Mouse (Mus musculus) MEL (cell line): ENCODE measurements around the gene Plagl2. TPM values are rescaled to one million over a fixed set of nuclear protein-coding genes. Genes with fewer than 3 reads are reported as not detected.
A peak's percentile ranks its signal among the peaks of the same experiment; 100 is the strongest.

Source experiments
- DNase-seq: peaks from one replicate; pipeline ENCODE4 v3.0.0; 2011; ENCODE audit warnings: low read depth, low spot score
- H3K27ac ChIP-seq: 2 replicates; pipeline ENCODE4 v1.5.1; 2012; ENCODE audit warnings: low read depth, mild to moderate bottlenecking, control low read depth, low read length, moderate library complexity; ENCODE audit not compliant: control insufficient read depth
- H3K27me3 ChIP-seq, 2 experiments: fragments of 150-350 bp in 1 of 2; sonication (generic) in 1 of 2; 2 replicates each; pipeline ENCODE4 v1.6.1; 2012; ENCODE audit warnings: low read length in 2 of 2, mild to moderate bottlenecking in 2 of 2, improper control_type of control experiment in 1 of 2, moderate library complexity in 1 of 2; ENCODE audit not compliant: insufficient read depth in 2 of 2, control insufficient read depth in 1 of 2
- H3K36me3 ChIP-seq, 2 experiments: 2 replicates each; pipeline ENCODE4 v1.6.1; 2012 to 2014; ENCODE audit warnings: low read length in 2 of 2, improper control_type of control experiment in 1 of 2, inconsistent platforms in 1 of 2, mild to moderate bottlenecking in 1 of 2; ENCODE audit not compliant: insufficient read depth in 2 of 2, control insufficient read depth in 1 of 2
- H3K4me1 ChIP-seq, 2 experiments: fragments of 150-350 bp in 1 of 2; sonication (generic) in 1 of 2; 2 replicates each; pipeline ENCODE4 v1.6.1; 2012; ENCODE audit warnings: low read length in 2 of 2, improper control_type of control experiment in 1 of 2, mild to moderate bottlenecking in 1 of 2; ENCODE audit not compliant: insufficient read depth in 2 of 2, control insufficient read depth in 1 of 2
- H3K4me3 ChIP-seq, 2 experiments: fragments of 150-350 bp in 1 of 2; sonication (generic) in 1 of 2; 2 replicates each; pipeline ENCODE4 v1.5.1; 2012; ENCODE audit warnings: low read depth in 2 of 2, low read length in 2 of 2, mild to moderate bottlenecking in 2 of 2, moderate library complexity in 2 of 2, control low read depth in 1 of 2, improper control_type of control experiment in 1 of 2; ENCODE audit not compliant: control insufficient read depth in 1 of 2, insufficient read depth in 1 of 2
- H3K79me2 ChIP-seq: 2 replicates; pipeline ENCODE4 v1.6.1; 2012; ENCODE audit warnings: mild to moderate bottlenecking, low read length, moderate library complexity; ENCODE audit not compliant: control insufficient read depth, poor library complexity, insufficient read depth
- H3K9ac ChIP-seq: 2 replicates; pipeline ENCODE4 v1.6.1; 2012; ENCODE audit warnings: low read depth, mild to moderate bottlenecking, control low read depth, low read length, moderate library complexity; ENCODE audit not compliant: control insufficient read depth, poor library complexity, severe bottlenecking
- H3K9me3 ChIP-seq: fragments of 150-350 bp; sonication (generic); replicated peaks from 2 replicates; pipeline ENCODE4 v1.6.1; 2012; ENCODE audit warnings: mild to moderate bottlenecking, low read length, improper control_type of control experiment, moderate library complexity; ENCODE audit not compliant: insufficient read depth
- BHLHE40 ChIP-seq: IDR thresholded peaks from 2 replicates; pipeline ENCODE4 v1.6.1; 2012; ENCODE audit warnings: low read depth, mild to moderate bottlenecking, inconsistent platforms, low read length, improper control_type of control experiment, borderline replicate concordance
- CHD2 ChIP-seq: IDR thresholded peaks from 2 replicates; pipeline ENCODE4 v1.6.1; 2011; ENCODE audit warnings: low read length, improper control_type of control experiment
- E2F4 ChIP-seq: IDR thresholded peaks from 2 replicates; pipeline ENCODE4 v1.6.1; 2011; ENCODE audit warnings: low read depth, low read length, improper control_type of control experiment, borderline replicate concordance
- EP300 ChIP-seq, 2 experiments: IDR thresholded peaks; 2 replicates each; pipeline ENCODE4 v1.6.1; 2011; ENCODE audit warnings: improper control_type of control experiment in 2 of 2, low read length in 2 of 2, low read depth in 1 of 2, mild to moderate bottlenecking in 1 of 2
- ETS1 ChIP-seq: IDR thresholded peaks from 2 replicates; pipeline ENCODE4 v1.6.1; 2012; ENCODE audit warnings: low read depth, mild to moderate bottlenecking, inconsistent platforms, low read length, improper control_type of control experiment, moderate library complexity
- GATA1 ChIP-seq: IDR thresholded peaks from 2 replicates; pipeline ENCODE4 v1.6.1; 2011; ENCODE audit warnings: low read depth, low read length, improper control_type of control experiment
- JUND ChIP-seq: IDR thresholded peaks from 2 replicates; pipeline ENCODE4 v1.6.1; 2011; ENCODE audit warnings: low read depth, mild to moderate bottlenecking, improper control_type of control experiment, low read length
- KAT2A ChIP-seq: conservative IDR thresholded peaks from 2 replicates; pipeline ENCODE4 v1.6.1; 2012; ENCODE audit warnings: low read depth, low read length, improper control_type of control experiment, inconsistent platforms
- MAFK ChIP-seq: IDR thresholded peaks from 2 replicates; pipeline ENCODE4 v1.6.1; 2011; ENCODE audit warnings: low read depth, mild to moderate bottlenecking, low read length, improper control_type of control experiment, borderline replicate concordance
- MAX ChIP-seq: IDR thresholded peaks from 2 replicates; pipeline ENCODE4 v1.6.1; 2011; ENCODE audit warnings: low read length, improper control_type of control experiment
- MAZ ChIP-seq: IDR thresholded peaks from 2 replicates; pipeline ENCODE4 v1.6.1; 2012; ENCODE audit warnings: low read depth, mild to moderate bottlenecking, inconsistent platforms, low read length, improper control_type of control experiment
- MEF2A ChIP-seq: IDR thresholded peaks from 2 replicates; pipeline ENCODE4 v1.6.1; 2014; ENCODE audit warnings: low read depth, mild to moderate bottlenecking, inconsistent platforms, low read length, improper control_type of control experiment; ENCODE audit not compliant: poor library complexity, insufficient replicate concordance, severe bottlenecking; ENCODE audit errors: extremely low read depth
- MXI1 ChIP-seq: IDR thresholded peaks from 2 replicates; pipeline ENCODE4 v1.6.1; 2011; ENCODE audit warnings: mild to moderate bottlenecking, low read depth, low read length, improper control_type of control experiment
- MYC ChIP-seq: IDR thresholded peaks from 2 replicates; pipeline ENCODE4 v1.6.1; 2011; ENCODE audit warnings: low read depth, mild to moderate bottlenecking, low read length, improper control_type of control experiment, moderate library complexity
- NRF1 ChIP-seq: IDR thresholded peaks from 2 replicates; pipeline ENCODE4 v1.6.1; 2014; ENCODE audit warnings: low read depth, mild to moderate bottlenecking, inconsistent platforms, low read length, improper control_type of control experiment, moderate library complexity; ENCODE audit not compliant: poor library complexity, insufficient read depth, severe bottlenecking
- POLR2A ChIP-seq, 2 experiments: IDR thresholded peaks; 2 replicates each; pipeline ENCODE4 v1.6.1; 2011 to 2012; ENCODE audit warnings: low read length in 2 of 2, mild to moderate bottlenecking in 2 of 2, control low read depth in 1 of 2, improper control_type of control experiment in 1 of 2, low read depth in 1 of 2, moderate library complexity in 1 of 2; ENCODE audit not compliant: control insufficient read depth in 1 of 2, insufficient read depth in 1 of 2, poor library complexity in 1 of 2
- POLR2AphosphoS2 ChIP-seq: IDR thresholded peaks from 2 replicates; pipeline ENCODE4 v1.6.1; 2011; ENCODE audit warnings: low read length, improper control_type of control experiment
- RAD21 ChIP-seq: IDR thresholded peaks from 2 replicates; pipeline ENCODE4 v1.6.1; 2011; ENCODE audit warnings: mild to moderate bottlenecking, low read depth, low read length, improper control_type of control experiment
- RCOR1 ChIP-seq: IDR thresholded peaks from 2 replicates; pipeline ENCODE4 v1.6.1; 2012; ENCODE audit warnings: low read depth, mild to moderate bottlenecking, inconsistent platforms, low read length, improper control_type of control experiment
- TAL1 ChIP-seq: IDR thresholded peaks from 2 replicates; pipeline ENCODE4 v1.6.1; 2012; ENCODE audit warnings: mild to moderate bottlenecking, inconsistent platforms, low read length, moderate library complexity, mixed read lengths
- TCF12 ChIP-seq: IDR thresholded peaks from 2 replicates; pipeline ENCODE4 v1.6.1; 2014; ENCODE audit warnings: low read depth, mild to moderate bottlenecking, inconsistent platforms, low read length, improper control_type of control experiment, moderate library complexity
- USF1 ChIP-seq: IDR thresholded peaks from 2 replicates; pipeline ENCODE4 v1.6.1; 2014; ENCODE audit warnings: low read depth, mild to moderate bottlenecking, inconsistent platforms, low read length, improper control_type of control experiment, moderate library complexity
- ZMIZ1 ChIP-seq: IDR thresholded peaks from 2 replicates; pipeline ENCODE4 v1.6.1; 2012; ENCODE audit warnings: low read depth, mild to moderate bottlenecking, inconsistent platforms, low read length, improper control_type of control experiment, moderate library complexity
- ZNF384 ChIP-seq: IDR thresholded peaks from 2 replicates; pipeline ENCODE4 v1.6.1; 2012; ENCODE audit warnings: low read depth, mild to moderate bottlenecking, inconsistent platforms, low read length, improper control_type of control experiment
- polyA plus RNA-seq, 2 experiments: library from polyadenylated mRNA; stranded (reverse) in 1 of 2; unstranded in 1 of 2; fragments of >175 nt in 1 of 2; fragments of >200 nt in 1 of 2; gene quantifications; 2 replicates each; pipeline versions ENCODE4 v1.2.1 to v1.2.4; 2012; ENCODE audit warnings: low replicate concordance in 2 of 2, low read depth in 1 of 2; ENCODE audit not compliant: insufficient read length in 2 of 2, insufficient read depth in 1 of 2, missing spikeins in 1 of 2
- total RNA-seq: library from RNA; depleted of rRNA; stranded (reverse); fragments of 300-350 nt; gene quantifications from 2 replicates; pipeline ENCODE4 v1.2.3, GENCODE M21; 2012

The Plagl2 gene
- total and polyA plus RNA-seq, 3 experiments = 5.9 to 34.4 TPM; not detected in 1

DNA sequence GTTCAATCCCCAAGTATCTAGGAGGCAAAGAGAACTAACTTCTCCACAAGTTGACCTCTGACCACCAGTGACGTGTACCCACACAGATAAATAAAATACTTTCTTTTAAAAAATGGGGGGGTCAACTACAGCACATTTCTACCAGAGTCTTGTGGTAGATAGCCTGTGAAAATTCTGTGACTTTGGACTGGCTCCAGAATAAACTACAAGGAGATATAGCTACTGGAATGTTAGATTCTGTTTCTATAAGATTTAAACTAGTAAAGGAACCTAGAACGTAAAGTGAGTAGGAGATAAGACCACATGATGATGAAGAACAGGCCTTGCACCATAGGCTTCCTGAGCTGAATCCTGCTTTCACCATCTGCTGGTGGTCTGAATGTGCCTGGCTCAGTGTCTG lies 53.4 kb downstream of the Plagl2 start:
- DNase-seq = peak; percentile 57
- Histone ChIP-seq H3K79me2 (no peaks in the 10 kb centered on the region), H3K27me3 (no peaks in the 10 kb centered on the region), H3K9me3 (no peaks in the 10 kb centered on the region), H3K36me3 (peaks cover 0 to 53% of the 10 kb centered on the region in 2 experiments; a peak in 3 of 4 replicates), H3K9ac (no peak overlapping the region), H3K4me3 (no peak overlapping the region), H3K27ac (peak overlapping the region; percentile 59), H3K4me1 (peaks cover 32 to 55% of the 10 kb centered on the region in 2 experiments)
- peak; percentile 64; the same call in 1 of the 2 replicates for TF ChIP-seq GATA1
- peak; percentile 83 for TF ChIP-seq ETS1
- no peak for TF ChIP-seq MAZ
- peak; percentile 72 to 76 for TF ChIP-seq EP300 (IDR thresholded peaks at IDR 0.05; ENCODE audit: low read depth in 1 of 2, low read length in 2 of 2)
- TF ChIP-seq JUND = no peak
- no peak for TF ChIP-seq POLR2AphosphoS2
- no peak for TF ChIP-seq NRF1
- no peak for TF ChIP-seq POLR2A (IDR thresholded peaks at IDR 0.05; ENCODE audit: control insufficient read depth in 1 of 2, insufficient read depth in 1 of 2, low read depth in 1 of 2, low read length in 2 of 2, poor library complexity in 1 of 2)
- TF ChIP-seq MEF2A = no peak
- peak; percentile 42; the same call in 1 of the 2 replicates for TF ChIP-seq MAX
- TF ChIP-seq RAD21 = no peak
- TF ChIP-seq MYC = 0 out of 2 replicates have a peak, but pooled peaks have one; percentile 22
- 0 out of 2 replicates have a peak, but pooled peaks have one; percentile 15 for TF ChIP-seq MAFK
- peak; percentile 57; the same call in 1 of the 2 replicates for TF ChIP-seq BHLHE40
- TF ChIP-seq KAT2A = 0 out of 2 replicates have a peak, but pooled peaks have one; percentile 10
- TF ChIP-seq TAL1 = peak; percentile 35
- TF ChIP-seq ZMIZ1 = no peak
- no peak for TF ChIP-seq CHD2
- no peak; the same call in 1 of the 2 replicates for TF ChIP-seq MXI1
- TF ChIP-seq ZNF384 = peak; percentile 44; the same call in 1 of the 2 replicates
- TF ChIP-seq RCOR1 = peak; percentile 81
- peak; percentile 67; the same call in 1 of the 2 replicates for TF ChIP-seq TCF12
- peak; percentile 32; the same call in 1 of the 2 replicates for TF ChIP-seq USF1
- TF ChIP-seq E2F4 = 0 out of 2 replicates have a peak, but pooled peaks have one; percentile 40
